Mouse (Mus musculus): ENCODE results near the gene Slc26a6.

The Slc26a6 gene

GRCm38 (mm10) chr9:108845390-108845789 lies 7.7 kb upstream of the Slc26a6 start:
- no peak for DNase-seq (ENCODE audit: low spot score)

- no peak for DNase-seq (ENCODE audit: low spot score)
Measured at GRCm38 (mm10) chr9:108847374-108847773, 5.7 kb upstream of the Slc26a6 start.

DNA sequence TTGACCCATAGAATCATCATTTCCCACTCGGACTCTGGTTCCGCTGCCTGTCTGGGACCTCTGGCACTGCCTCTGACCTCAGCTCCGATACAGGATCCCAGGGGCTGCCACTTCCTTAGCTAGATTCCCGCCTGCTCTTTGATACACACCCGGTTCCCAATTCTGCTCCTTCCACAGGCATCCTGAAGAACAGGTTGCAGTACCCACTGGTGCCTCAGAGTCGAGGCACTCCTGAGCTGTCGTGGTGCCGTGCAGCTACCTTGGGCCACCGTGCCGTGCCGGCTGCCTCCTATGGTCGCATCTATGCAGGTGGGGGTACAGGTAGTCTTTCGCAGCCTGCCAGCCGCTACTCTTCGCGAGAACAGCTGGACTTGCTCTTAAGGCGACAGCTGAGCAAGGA lies 4.7 kb upstream of the Slc26a6 start:
- DNase-seq (ENCODE audit: low spot score), result no peak

- DNase-seq (ENCODE audit: low spot score), result peak; percentile 89
Measured at GRCm38 (mm10) chr9:108853635-108854240, 655 bp downstream of the Slc26a6 start.

GRCm38 (mm10) chr9:108854241-108854696 lies 1.2 kb downstream of the Slc26a6 start:
- DNase-seq (ENCODE audit: low spot score), result peak; percentile 75

- no peak for DNase-seq (ENCODE audit: low spot score)
Measured at GRCm38 (mm10) chr9:108855335-108855734, 2.3 kb downstream of the Slc26a6 start.

GRCm38 (mm10) chr9:108858792-108859527 lies 5.9 kb downstream of the Slc26a6 start:
- DNase-seq (ENCODE audit: low spot score), result no peak

DNA sequence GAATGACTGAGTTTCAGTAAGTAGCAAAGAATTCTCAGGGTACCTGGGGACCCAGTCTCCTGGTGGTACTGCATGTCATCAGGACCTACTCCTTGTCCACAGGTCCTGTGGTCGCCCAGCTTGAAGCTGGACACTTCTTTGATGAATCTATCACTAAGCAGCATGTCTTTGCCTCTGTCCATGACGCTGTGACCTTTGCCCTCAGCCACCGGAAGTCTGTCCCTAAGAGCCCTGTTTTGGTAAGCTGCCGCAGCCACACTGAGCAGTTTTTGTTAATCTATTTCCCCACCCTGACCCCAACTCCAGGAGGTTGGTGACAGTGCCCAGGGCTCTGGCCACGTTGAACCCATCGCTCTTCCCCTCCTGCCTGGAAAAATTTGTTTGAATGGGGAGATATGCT lies 59.2 kb downstream of the Slc26a6 start:
- DNase-seq (ENCODE audit: low spot score), result no peak

- no peak for DNase-seq (ENCODE audit: low spot score)
Measured at GRCm38 (mm10) chr9:108913161-108913560, 60.1 kb downstream of the Slc26a6 start.

- no peak for DNase-seq (ENCODE audit: low spot score)
Measured at GRCm38 (mm10) chr9:108913621-108914020, 60.5 kb downstream of the Slc26a6 start.

DNA sequence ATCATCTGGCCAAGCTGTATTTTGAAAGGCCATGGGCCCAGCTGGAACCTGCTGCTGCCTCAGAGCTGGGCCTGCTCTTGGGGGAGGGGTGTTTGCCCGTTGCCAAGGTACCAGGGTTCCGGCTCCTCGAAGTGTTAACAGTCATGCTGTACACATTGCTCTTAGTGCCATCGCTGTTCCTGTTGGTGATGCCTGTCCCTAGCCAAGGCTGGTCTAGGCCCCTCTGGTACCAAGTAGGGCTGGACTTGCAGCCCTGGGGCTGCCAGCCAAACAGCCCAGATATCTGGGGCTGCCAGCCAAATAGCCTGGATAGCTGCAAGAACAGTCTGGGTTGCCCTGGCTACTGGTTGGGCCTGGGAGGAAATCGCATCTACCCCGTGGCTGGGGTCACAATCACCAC lies 61.4 kb downstream of the Slc26a6 start, which contains the start of gene Tmem89:
Tmem89 (plus strand) TSS at position 129 of the 400 bp plus-strand sequence.
- no peak for DNase-seq (ENCODE audit: low spot score)

- no peak for DNase-seq (ENCODE audit: low spot score)
Measured at GRCm38 (mm10) chr9:108925897-108926296, 72.8 kb downstream of the Slc26a6 start.

DNA sequence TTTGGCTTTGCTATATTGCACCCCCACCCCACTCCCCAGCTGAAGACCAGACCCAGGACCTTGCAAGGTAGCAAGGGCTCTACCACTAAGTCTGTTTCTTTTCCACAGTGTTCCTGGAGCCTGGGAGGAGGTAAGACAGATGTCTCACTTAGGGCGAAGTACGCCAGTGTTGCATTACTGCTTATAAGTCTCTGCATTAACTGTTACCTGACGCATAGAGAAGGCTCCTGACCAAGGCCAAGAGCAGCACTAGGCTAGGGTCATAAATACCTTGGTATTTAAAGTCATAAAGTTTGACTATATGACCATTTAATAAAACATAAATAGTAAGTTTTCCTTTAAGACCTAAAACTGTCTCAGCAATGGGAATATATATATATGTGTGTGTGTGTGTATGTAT lies 75.3 kb downstream of the Slc26a6 start:
- no peak for DNase-seq (ENCODE audit: low spot score)

GRCm38 (mm10) chr9:108935991-108936390 lies 82.9 kb downstream of the Slc26a6 start:
- DNase-seq (ENCODE audit: low spot score), result no peak

- DNase-seq (ENCODE audit: low spot score), result peak; percentile 99
Measured at GRCm38 (mm10) chr9:108936418-108937364, 83.6 kb downstream of the Slc26a6 start, which contains the start of gene Uqcrc1. Gene Uqcrc1, plus strand, starts transcription at chr9:108936633.

DNA sequence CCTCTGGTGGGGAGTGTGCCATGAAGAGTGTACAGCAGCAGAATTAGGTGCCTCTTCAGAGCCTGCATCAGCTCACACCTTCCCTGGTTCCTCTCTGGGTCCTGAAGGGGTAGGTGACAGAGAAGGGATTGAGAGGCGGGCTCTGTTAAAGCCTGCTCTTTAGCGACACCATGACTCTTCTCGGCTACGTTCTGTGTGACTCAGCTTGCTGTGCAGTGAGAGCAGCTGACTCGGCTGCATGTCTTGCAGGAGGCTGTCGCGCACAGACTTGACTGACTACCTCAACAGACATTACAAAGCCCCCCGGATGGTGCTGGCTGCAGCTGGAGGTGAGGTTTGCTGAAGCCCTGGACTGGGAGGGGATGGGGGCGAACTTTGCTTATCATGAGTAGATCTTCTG lies 92.0 kb downstream of the Slc26a6 start:
- no peak for DNase-seq (ENCODE audit: low spot score)

- peak; percentile 14 for DNase-seq (ENCODE audit: low spot score)
Measured at GRCm38 (mm10) chr9:108945608-108946007, 92.5 kb downstream of the Slc26a6 start.

- DNase-seq (ENCODE audit: low spot score), result no peak
Measured at GRCm38 (mm10) chr9:108949231-108949966, 96.3 kb downstream of the Slc26a6 start.

- DNase-seq (ENCODE audit: low spot score), result no peak
Measured at GRCm38 (mm10) chr9:108949967-108950728, 97.1 kb downstream of the Slc26a6 start.

GRCm38 (mm10) chr9:108953081-108953636 lies 100.1 kb downstream of the Slc26a6 start, which contains the start of gene Col7a1:
Gene Col7a1, plus strand, starts transcription at chr9:108953586.
- no peak for DNase-seq (ENCODE audit: low spot score)
